Mouse (Mus musculus) liver, embryonic 12.5 days (tissue): ENCODE data around the gene Tube1. TPM values are rescaled to one million over a fixed set of nuclear protein-coding genes. Genes with fewer than 3 reads are reported as not detected.

ENCODE experiments used
- ATAC-seq: fragments of 200-750 bp; cut with Nextera tagmentation; 2 replicates; pipeline ENCODE4 v1.8.0; 2017; ENCODE audit warnings: moderate number of reproducible peaks, mild to moderate bottlenecking, moderate library complexity
- H3K27ac ChIP-seq: fragments of 300-500 bp; sonication (generic); 2 replicates; pipeline ENCODE4 v1.5.1; 2016; ENCODE audit warnings: mild to moderate bottlenecking
- H3K27me3 ChIP-seq: fragments of 300-500 bp; sonication (generic); replicated peaks from 2 replicates; pipeline ENCODE4 v1.6.1; 2016; ENCODE audit warnings: mild to moderate bottlenecking, moderate library complexity
- H3K36me3 ChIP-seq: fragments of 300-500 bp; sonication (generic); 2 replicates; pipeline ENCODE4 v1.6.1; 2016; ENCODE audit warnings: mild to moderate bottlenecking, moderate library complexity
- H3K4me1 ChIP-seq: fragments of 300-500 bp; sonication (generic); 2 replicates; pipeline ENCODE4 v1.6.1; 2016
- H3K4me2 ChIP-seq: fragments of 300-500 bp; sonication (generic); 2 replicates; pipeline ENCODE4 v1.6.1; 2016; ENCODE audit warnings: mild to moderate bottlenecking, moderate library complexity
- H3K4me3 ChIP-seq: fragments of 300-500 bp; sonication (generic); 2 replicates; pipeline ENCODE4 v1.5.1; 2016; ENCODE audit warnings: mild to moderate bottlenecking, moderate library complexity
- H3K9ac ChIP-seq: fragments of 300-500 bp; sonication (generic); 2 replicates; pipeline ENCODE4 v1.6.1; 2016; ENCODE audit warnings: mild to moderate bottlenecking, moderate library complexity
- H3K9me3 ChIP-seq: fragments of 300-500 bp; sonication (generic); replicated peaks from 2 replicates; pipeline ENCODE4 v1.6.1; 2016; ENCODE audit warnings: mild to moderate bottlenecking, moderate library complexity
- WGBS: fragments of 180-500 bp; shearing (Covaris S2); methylation state at CpG from one replicate; pipeline ENCODE4 v1.1.7; 2016; ENCODE audit not compliant: insufficient replicate concordance; 5-methylcytosine and 5-hydroxymethylcytosine counted together
- polyA plus RNA-seq: library from polyadenylated mRNA; unstranded; fragments of >200 nt; fragmentation: Nextera tagmentation; extraction: Ambion mirVana; gene quantifications from 2 replicates; pipeline ENCODE4 v1.2.1, GENCODE M21; 2016

The Tube1 gene
- 8.6 and 9.0 TPM in 2 replicates for polyA plus RNA-seq

DNA sequence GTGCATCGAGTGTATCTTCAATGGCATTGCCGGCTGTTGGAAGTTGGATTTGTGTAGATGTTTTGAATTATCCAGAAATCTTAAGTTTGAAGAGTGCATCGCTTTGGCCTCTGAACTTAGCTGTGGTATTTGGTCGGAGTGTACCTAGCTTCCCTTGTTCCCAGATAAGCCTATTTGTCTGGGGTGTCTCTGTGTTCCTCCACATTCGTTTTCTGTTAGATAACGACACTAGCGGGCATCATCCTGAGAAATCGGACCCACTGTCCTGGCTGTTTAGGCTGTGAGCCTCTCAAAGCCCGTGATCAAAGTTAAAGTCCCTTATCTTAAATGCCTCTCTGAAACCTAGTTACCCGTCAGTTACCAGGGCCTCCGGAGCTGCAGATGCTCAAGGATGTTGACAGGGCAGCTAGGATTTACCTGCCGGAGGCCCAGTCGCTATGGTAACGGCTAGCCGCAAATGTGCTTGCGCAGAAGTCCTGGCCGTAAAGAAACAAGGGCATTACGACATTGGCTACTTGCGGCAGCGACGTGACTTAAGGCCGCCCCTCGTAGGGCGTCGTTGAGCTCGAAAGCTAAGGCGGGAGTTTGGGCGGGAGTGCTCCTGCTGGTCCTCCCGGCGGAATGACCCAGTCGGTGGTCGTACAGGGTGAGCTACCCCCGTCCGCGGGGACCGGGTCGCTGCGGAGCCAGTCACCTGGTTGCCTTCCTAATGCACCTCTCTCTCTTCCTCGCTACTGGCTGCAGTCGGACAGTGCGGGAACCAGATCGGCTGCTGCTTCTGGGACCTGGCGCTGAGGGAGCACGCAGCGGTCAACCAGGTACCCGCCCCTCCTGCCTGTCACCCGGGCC lies at the start of gene Tube1, which contains the start of gene Fam229b:
Gene Tube1, plus strand, starts transcription at position 515 of the 849 bp plus-strand sequence.
Gene Fam229b, minus strand, starts transcription at position 453 of the 849 bp plus-strand sequence.
- ATAC-seq = peak; percentile 84
- Histone ChIP-seq H3K27ac (peak within 1 kb of the TSS; percentile 62; the same call in 1 of the 2 replicates), H3K4me2 (peak within 1 kb of the TSS; percentile 84), H3K27me3 (no peaks in the 10 kb centered on the region), H3K9me3 (no peaks in the 10 kb centered on the region), H3K9ac (peak within 1 kb of the TSS; percentile 78), H3K4me1 (peaks cover 13% of the 10 kb centered on the region), H3K36me3 (peaks cover 17% of the 10 kb centered on the region), H3K4me3 (peak within 1 kb of the TSS; percentile 75)
- WGBS = 4% methylated on average over 47 of the region's 47 CpGs

DNA sequence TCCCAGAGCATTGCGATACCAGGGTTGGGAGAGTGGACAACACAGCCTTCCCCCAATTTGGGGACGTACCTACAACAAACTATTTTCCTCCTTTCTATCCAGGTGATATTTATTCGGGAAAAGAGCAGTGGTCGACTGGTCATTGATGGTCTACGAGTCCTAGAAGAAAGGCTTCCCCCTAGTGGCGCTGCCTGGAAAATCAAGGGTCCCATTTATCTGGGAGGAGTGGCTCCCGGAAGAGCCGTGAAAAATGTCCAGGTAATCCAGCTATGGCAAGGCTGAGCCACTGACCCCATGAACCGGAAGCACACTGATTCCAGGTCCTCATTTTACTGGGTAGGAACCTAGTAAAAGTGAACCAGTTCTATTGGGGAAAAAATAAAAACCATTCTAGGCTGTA lies 36.8 kb upstream of the Tube1 start:
- Histone ChIP-seq H3K4me2 (no peak overlapping the region), H3K27ac (no peak overlapping the region), H3K4me1 (no peaks in the 10 kb centered on the region), H3K9ac (no peak overlapping the region), H3K36me3 (no peaks in the 10 kb centered on the region), H3K9me3 (no peaks in the 10 kb centered on the region), H3K27me3 (no peaks in the 10 kb centered on the region), H3K4me3 (no peak overlapping the region)
- no peak for ATAC-seq
- 73% methylated on average over 9 of the region's 9 CpGs for WGBS

DNA sequence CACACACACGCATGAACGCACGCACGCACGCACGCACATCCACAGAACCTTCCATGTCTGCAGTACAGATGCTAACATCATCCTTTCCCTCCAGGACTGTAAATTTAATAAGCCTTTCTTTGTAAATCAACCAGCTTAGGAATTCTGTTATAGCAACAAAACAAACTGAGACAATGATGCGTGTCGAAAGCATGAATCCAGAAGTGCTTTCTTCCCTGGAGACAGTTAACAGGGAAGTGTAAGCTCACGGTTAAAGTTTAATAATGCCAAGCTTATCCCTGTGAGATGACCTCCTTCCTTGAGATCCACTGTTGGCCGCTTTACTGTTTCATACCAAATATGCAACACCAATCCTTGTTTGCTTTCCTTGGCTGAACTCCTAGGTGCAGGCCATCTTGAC lies 35.0 kb upstream of the Tube1 start:
- Histone ChIP-seq H3K36me3 (no peaks in the 10 kb centered on the region), H3K27ac (no peak overlapping the region), H3K4me3 (no peak overlapping the region), H3K9me3 (no peaks in the 10 kb centered on the region), H3K4me2 (no peak overlapping the region), H3K4me1 (no peaks in the 10 kb centered on the region), H3K27me3 (no peaks in the 10 kb centered on the region), H3K9ac (no peak overlapping the region)
- ATAC-seq = no peak
- 92% methylated on average over 10 of the region's 10 CpGs for WGBS

DNA sequence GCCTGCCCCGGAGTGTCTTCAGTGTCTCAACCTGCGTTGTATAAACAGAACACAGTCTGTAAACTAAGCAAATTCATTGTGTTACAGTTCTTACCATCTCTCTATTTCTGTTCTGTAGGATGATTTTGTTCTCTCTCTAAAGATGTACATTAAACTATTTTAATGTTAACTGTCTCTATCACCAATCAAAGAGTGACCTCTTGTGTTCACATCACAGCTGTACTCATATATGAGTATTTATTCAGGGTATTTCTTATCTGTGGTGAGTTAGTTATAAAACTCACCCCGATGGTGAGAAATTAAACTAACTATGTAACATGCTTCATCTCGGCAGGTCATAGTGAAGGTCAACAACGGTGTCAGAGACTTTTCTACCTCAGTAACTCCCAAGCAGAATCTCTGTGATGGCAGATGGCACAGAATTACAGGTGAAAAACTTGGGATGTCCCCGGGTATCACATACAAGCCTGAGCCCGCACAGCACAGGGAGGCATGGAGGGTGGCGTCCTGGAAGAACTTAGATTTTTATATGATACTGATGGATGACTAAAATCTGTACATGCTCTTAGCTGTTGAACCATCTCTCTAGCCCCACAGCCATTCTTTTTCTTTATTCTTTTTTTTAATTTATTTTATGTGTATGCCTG lies 28.9 kb upstream of the Tube1 start:
- Histone ChIP-seq H3K36me3 (no peaks in the 10 kb centered on the region), H3K4me2 (no peak overlapping the region), H3K9me3 (no peaks in the 10 kb centered on the region), H3K4me1 (no peaks in the 10 kb centered on the region), H3K27me3 (no peaks in the 10 kb centered on the region), H3K4me3 (no peak overlapping the region), H3K9ac (no peak overlapping the region), H3K27ac (no peak overlapping the region)
- no peak for ATAC-seq
- 73% methylated on average over 8 of the region's 8 CpGs for WGBS

DNA sequence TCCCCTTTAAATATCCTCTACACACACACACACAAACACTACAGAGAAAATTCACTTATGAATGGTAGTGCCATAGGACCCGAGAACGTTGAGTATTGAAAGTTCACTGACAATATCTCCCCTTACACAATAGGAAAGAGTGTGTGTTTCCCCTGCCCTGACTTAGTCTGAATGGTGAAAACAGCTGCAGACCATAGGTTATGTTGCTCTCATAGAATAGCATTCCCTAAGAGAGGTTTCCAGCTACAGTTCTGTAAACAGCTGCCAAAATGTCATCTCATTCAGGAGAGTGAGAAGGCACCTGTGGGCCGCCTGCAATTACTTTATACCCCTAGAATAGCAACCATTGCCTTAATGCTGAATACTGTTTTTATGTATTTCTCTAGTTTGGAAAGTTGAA lies 27.4 kb upstream of the Tube1 start:
- H3K9ac ChIP-seq = no peak overlapping the region
- H3K9me3 ChIP-seq = no peaks in the 10 kb centered on the region
- no peaks in the 10 kb centered on the region for H3K4me1 ChIP-seq
- H3K36me3 ChIP-seq = no peaks in the 10 kb centered on the region
- H3K27me3 ChIP-seq = no peaks in the 10 kb centered on the region
- no peak overlapping the region for H3K4me2 ChIP-seq
- ATAC-seq = no peak
- WGBS = 59% methylated on average over 3 of the region's 3 CpGs
- H3K27ac ChIP-seq = no peak overlapping the region
- no peak overlapping the region for H3K4me3 ChIP-seq

DNA sequence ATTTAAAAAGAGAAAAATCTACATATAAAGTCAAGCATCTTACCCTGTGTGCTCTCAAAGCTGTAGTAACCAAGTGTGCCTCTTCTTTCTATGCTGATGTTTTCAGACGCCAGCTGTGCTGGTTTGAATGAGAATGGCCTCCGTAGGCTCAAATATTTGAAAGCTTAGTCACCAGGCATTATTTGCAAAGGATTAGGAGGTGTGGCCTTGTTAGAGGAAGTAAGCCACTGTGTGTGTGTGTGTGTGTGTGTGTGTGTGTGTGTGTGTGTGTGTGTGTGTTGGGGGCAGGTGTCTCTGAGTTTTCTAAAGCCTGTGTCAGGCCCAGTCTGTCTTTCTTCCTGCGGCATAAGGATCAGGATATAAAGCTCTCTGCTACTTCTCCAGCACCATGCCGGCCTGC lies 26.8 kb upstream of the Tube1 start:
- Histone ChIP-seq H3K4me1 (no peaks in the 10 kb centered on the region), H3K27me3 (no peaks in the 10 kb centered on the region), H3K4me2 (no peak overlapping the region), H3K4me3 (no peak overlapping the region), H3K27ac (no peak overlapping the region), H3K9me3 (no peaks in the 10 kb centered on the region), H3K9ac (no peak overlapping the region), H3K36me3 (no peaks in the 10 kb centered on the region)
- 69% methylated on average over 4 of the region's 4 CpGs for WGBS
- no peak for ATAC-seq

DNA sequence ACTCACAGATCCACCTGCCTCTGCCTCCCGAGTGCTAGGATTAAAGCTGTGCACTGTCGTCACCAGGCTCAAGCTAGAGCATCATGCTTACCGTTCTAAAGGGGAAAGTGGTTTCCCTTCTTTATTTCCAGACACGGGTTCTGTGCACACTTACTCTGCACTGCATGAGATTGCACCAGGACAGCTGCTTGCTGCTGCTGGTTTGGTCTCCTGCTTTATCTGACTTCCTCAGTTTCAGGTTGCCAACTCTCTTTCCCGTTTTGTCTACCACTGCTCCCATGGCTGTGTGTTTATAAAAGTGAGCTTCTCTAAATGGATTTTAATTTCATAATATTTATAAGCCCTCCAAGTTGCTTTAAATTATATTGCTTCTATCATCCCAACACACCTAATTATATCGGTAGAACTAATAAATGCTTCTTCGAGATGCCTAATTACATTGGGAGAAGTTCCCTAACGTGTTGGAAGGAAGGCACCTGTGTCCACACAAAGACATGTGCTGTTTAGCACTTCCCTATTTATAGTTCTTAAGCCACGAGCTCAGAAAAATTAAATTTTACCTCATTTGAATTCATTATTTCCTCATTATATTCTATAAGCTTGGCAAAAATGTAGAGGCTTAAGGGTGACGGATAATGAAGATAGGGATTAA lies 24.8 kb upstream of the Tube1 start:
- Histone ChIP-seq H3K36me3 (no peaks in the 10 kb centered on the region), H3K9ac (no peak overlapping the region), H3K4me1 (no peaks in the 10 kb centered on the region), H3K27me3 (no peaks in the 10 kb centered on the region), H3K4me2 (no peak overlapping the region), H3K27ac (no peak overlapping the region), H3K9me3 (no peaks in the 10 kb centered on the region), H3K4me3 (no peak overlapping the region)
- ATAC-seq = no peak
- 38% methylated on average over 10 of the region's 10 CpGs for WGBS

DNA sequence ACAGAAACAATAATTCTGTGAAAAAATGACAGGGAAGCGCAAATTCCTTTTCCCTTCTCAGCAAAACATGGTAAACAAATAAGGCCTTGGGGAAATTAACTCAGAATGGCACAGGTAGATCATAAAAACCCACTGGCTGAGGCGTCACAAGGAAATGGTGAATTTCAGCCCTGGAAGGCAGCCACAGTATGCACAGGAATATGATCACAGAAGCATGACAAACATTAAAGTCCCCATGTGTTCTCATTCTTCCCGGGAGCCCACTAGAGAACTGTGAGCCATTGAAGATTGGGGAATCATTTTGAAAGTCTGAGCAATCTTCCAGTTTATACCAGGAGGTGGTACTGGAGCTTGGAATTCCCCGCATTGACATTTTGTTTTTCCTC lies 24.3 kb upstream of the Tube1 start:
- H3K4me1 ChIP-seq = no peaks in the 10 kb centered on the region
- H3K27me3 ChIP-seq = no peaks in the 10 kb centered on the region
- H3K9me3 ChIP-seq = no peaks in the 10 kb centered on the region
- no peak overlapping the region for H3K27ac ChIP-seq
- H3K4me3 ChIP-seq = no peak overlapping the region
- WGBS = 59% methylated on average over 4 of the region's 4 CpGs
- H3K4me2 ChIP-seq = no peak overlapping the region
- ATAC-seq = no peak
- H3K9ac ChIP-seq = no peak overlapping the region
- no peaks in the 10 kb centered on the region for H3K36me3 ChIP-seq

DNA sequence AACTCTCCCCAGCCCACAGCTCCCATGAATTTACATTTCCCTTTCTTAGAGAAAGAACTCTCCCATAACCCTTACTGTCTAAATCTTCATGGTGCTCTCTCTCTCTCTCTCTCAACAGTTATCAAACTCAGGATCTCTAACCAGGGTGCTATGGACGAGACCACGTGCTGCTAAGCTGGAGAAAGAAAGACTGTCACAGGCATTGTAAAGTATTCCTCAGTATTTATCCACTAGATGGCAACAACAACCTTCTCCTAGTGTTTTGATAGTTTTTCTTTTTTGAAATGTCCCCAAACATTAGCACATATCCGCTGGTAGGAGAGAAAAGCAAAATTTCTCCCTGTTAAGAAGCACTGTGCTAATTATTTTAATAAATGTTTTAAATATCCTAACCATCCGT lies 12.4 kb upstream of the Tube1 start:
- 26% methylated on average over 4 of the region's 4 CpGs for WGBS
- ATAC-seq = no peak
- H3K9me3 ChIP-seq = no peaks in the 10 kb centered on the region
- no peak overlapping the region for H3K27ac ChIP-seq
- H3K9ac ChIP-seq = no peak overlapping the region
- H3K27me3 ChIP-seq = no peaks in the 10 kb centered on the region
- no peaks in the 10 kb centered on the region for H3K4me1 ChIP-seq
- no peaks in the 10 kb centered on the region for H3K36me3 ChIP-seq
- H3K4me2 ChIP-seq = no peak overlapping the region
- no peak overlapping the region for H3K4me3 ChIP-seq

DNA sequence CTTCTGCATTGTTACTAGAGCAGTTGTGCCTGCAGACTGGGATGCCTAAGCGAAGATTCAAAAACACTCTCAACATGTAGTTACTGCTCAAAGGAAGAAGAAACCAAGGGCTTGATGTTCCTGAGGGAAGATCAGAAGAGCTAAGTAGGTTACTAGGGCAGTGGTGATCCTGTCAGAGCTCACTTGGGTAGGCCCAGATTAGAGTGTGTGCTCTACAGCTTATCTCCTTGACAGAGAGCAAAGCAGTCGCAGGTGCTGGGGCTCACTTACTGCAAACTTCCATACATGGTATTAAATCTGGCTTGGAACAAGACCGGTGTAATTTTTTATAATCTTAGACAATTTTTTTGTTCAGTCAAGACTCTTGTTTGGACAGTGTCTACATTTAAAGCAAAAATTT lies 4.0 kb downstream of the Tube1 start:
- 61% methylated on average over 3 of the region's 3 CpGs for WGBS
- no peak overlapping the region for H3K27ac ChIP-seq
- no peak overlapping the region for H3K4me2 ChIP-seq
- H3K4me1 ChIP-seq = peaks cover 20% of the 10 kb centered on the region
- no peaks in the 10 kb centered on the region for H3K27me3 ChIP-seq
- H3K4me3 ChIP-seq = no peak overlapping the region
- H3K36me3 ChIP-seq = peaks cover 46% of the 10 kb centered on the region
- no peak for ATAC-seq
- no peak overlapping the region for H3K9ac ChIP-seq
- H3K9me3 ChIP-seq = no peaks in the 10 kb centered on the region

DNA sequence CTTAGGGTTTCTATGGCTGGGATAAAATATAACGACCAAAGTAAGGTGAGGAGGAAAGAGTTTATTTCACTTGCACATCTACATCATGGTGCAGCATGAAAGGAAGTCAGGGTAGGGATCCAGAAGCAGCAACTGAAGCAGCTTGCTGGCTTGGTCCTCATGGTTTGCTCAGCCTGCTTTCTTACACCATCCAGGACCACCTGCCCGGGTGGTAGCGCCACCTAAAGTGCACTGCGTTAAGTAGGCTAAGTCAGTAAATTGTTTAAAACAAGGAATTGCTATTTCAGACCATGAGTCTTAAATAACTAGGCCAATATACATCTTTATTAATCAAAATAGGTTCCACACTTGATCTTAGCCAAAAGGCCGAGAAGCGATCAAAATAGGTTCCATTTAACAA lies 5.0 kb downstream of the Tube1 start:
- no peak for ATAC-seq
- Histone ChIP-seq H3K36me3 (peaks cover 53% of the 10 kb centered on the region), H3K4me3 (no peak overlapping the region), H3K27me3 (no peaks in the 10 kb centered on the region), H3K27ac (no peak overlapping the region), H3K4me2 (no peak overlapping the region), H3K4me1 (peaks cover 16% of the 10 kb centered on the region), H3K9me3 (no peaks in the 10 kb centered on the region), H3K9ac (no peak overlapping the region)
- 80% methylated on average over 6 of the region's 6 CpGs for whole genome bisulfite sequencing

DNA sequence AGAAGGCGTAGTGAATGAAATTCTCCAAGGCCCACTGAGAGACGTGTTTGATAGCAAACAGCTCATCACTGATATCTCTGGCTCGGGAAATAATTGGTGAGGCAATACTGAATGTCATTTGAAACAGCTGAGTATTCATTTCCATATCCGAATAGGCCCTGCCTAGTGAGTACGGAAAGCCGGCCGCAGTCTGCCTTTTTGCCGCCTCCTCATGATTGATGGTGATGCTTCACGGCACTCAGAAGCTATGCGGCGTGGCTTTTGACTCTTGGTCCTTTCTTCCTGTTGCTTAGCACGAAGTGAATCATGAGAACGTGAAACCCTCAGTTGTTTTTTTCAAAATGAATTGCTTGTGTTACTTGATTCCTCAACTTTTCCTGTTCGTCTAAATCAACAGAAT lies 7.1 kb downstream of the Tube1 start:
- H3K9ac ChIP-seq = no peak overlapping the region
- H3K36me3 ChIP-seq = peaks cover 72% of the 10 kb centered on the region
- no peak for ATAC-seq
- WGBS = 82% methylated on average over 14 of the region's 14 CpGs
- no peak overlapping the region for H3K4me3 ChIP-seq
- no peaks in the 10 kb centered on the region for H3K27me3 ChIP-seq
- H3K4me1 ChIP-seq = peaks cover 7% of the 10 kb centered on the region; the same call in 1 of the 2 replicates
- no peak overlapping the region for H3K27ac ChIP-seq
- H3K4me2 ChIP-seq = no peak overlapping the region
- H3K9me3 ChIP-seq = no peaks in the 10 kb centered on the region
